Mouse (Mus musculus): ENCODE results near the gene Glcci1. TPM values are rescaled to one million over a fixed set of nuclear protein-coding genes. Genes with fewer than 3 reads are reported as not detected.

Glcci1 gene
- polyA plus RNA-seq, 1 experiment from 2014 or later, result 16.3 TPM

GRCm38 (mm10) chr6:8485414-8486175, 23.8 kb upstream of the Glcci1 start:
- H3K4me1 ChIP-seq, result peaks cover 13% of the 10 kb centered on the region
- 88% methylated on average over 16 of the region's 16 CpGs for WGBS
- H3K4me3 ChIP-seq, result no peak overlapping the region
- no peaks in the 10 kb centered on the region for H3K9me3 ChIP-seq (replicated peaks)
- H3K27me3 ChIP-seq (ENCODE audit: low read depth, poor library complexity, severe bottlenecking), result no peaks in the 10 kb centered on the region
- H3K27ac ChIP-seq, result no peak overlapping the region
- DNase-seq (ENCODE audit: low spot score), result no peak
- H3K36me3 ChIP-seq, result no peaks in the 10 kb centered on the region

GRCm38 (mm10) chr6:8486391-8487043, 22.9 kb upstream of the Glcci1 start:
- H3K27me3 ChIP-seq (ENCODE audit: low read depth, poor library complexity, severe bottlenecking), result no peaks in the 10 kb centered on the region
- peaks cover 13% of the 10 kb centered on the region for H3K4me1 ChIP-seq
- no peaks in the 10 kb centered on the region for H3K36me3 ChIP-seq
- 89% methylated on average over 17 of the region's 17 CpGs for WGBS
- H3K4me3 ChIP-seq, result no peak overlapping the region
- no peak for DNase-seq (ENCODE audit: low spot score)
- peak overlapping the region; percentile 44; the same call in 1 of the 2 replicates for H3K27ac ChIP-seq
- no peaks in the 10 kb centered on the region for H3K9me3 ChIP-seq (replicated peaks)

GRCm38 (mm10) chr6:8487044-8487853, 22.2 kb upstream of the Glcci1 start:
- no peaks in the 10 kb centered on the region for H3K9me3 ChIP-seq (replicated peaks)
- H3K4me3 ChIP-seq, result no peak overlapping the region
- WGBS, result 68% methylated on average over 20 of the region's 20 CpGs
- peak overlapping the region; percentile 44; the same call in 1 of the 2 replicates for H3K27ac ChIP-seq
- DNase-seq (ENCODE audit: low spot score), result no peak
- H3K27me3 ChIP-seq (ENCODE audit: low read depth, poor library complexity, severe bottlenecking), result no peaks in the 10 kb centered on the region
- no peaks in the 10 kb centered on the region for H3K36me3 ChIP-seq
- H3K4me1 ChIP-seq, result peaks cover 13% of the 10 kb centered on the region

- H3K9me3 ChIP-seq (replicated peaks), result no peaks in the 10 kb centered on the region
- no peaks in the 10 kb centered on the region for H3K27me3 ChIP-seq (ENCODE audit: low read depth, poor library complexity, severe bottlenecking)
- peaks cover 13% of the 10 kb centered on the region for H3K4me1 ChIP-seq
- DNase-seq (ENCODE audit: low spot score), result no peak
- H3K27ac ChIP-seq, result no peak overlapping the region
- no peaks in the 10 kb centered on the region for H3K36me3 ChIP-seq
- no peak overlapping the region for H3K4me3 ChIP-seq
- WGBS, result 63% methylated on average over 5 of the region's 5 CpGs
These were observed 21.2 kb upstream of the Glcci1 start for GRCm38 (mm10) chr6:8488249-8488648.

GRCm38 (mm10) chr6:8489266-8489665, 20.1 kb upstream of the Glcci1 start:
- Histone ChIP-seq H3K27ac (no peak overlapping the region), H3K4me3 (no peak overlapping the region), H3K9me3 (replicated peaks) (no peaks in the 10 kb centered on the region), H3K4me1 (peaks cover 13% of the 10 kb centered on the region), H3K27me3 (ENCODE audit: low read depth, poor library complexity, severe bottlenecking) (no peaks in the 10 kb centered on the region), H3K36me3 (no peaks in the 10 kb centered on the region)
- WGBS, result 82% methylated on average over 7 of the region's 7 CpGs
- no peak for DNase-seq (ENCODE audit: low spot score)

GRCm38 (mm10) chr6:8489938-8490585, 19.3 kb upstream of the Glcci1 start:
- no peak for DNase-seq (ENCODE audit: low spot score)

GRCm38 (mm10) chr6:8492248-8492647, 17.2 kb upstream of the Glcci1 start:
- Histone ChIP-seq H3K4me1 (no peaks in the 10 kb centered on the region), H3K36me3 (no peaks in the 10 kb centered on the region), H3K27me3 (ENCODE audit: low read depth, poor library complexity, severe bottlenecking) (no peaks in the 10 kb centered on the region), H3K9me3 (replicated peaks) (no peaks in the 10 kb centered on the region), H3K27ac (no peak overlapping the region), H3K4me3 (no peak overlapping the region)
- no peak for DNase-seq (ENCODE audit: low spot score)
- WGBS, result 93% methylated on average over 3 of the region's 3 CpGs

More at GRCm38 (mm10) chr6:8489938-8490585, 19.3 kb upstream of the Glcci1 start:
- 82% methylated on average over 1 of the region's 1 CpGs for WGBS
- Histone ChIP-seq H3K9me3 (replicated peaks) (no peaks in the 10 kb centered on the region), H3K36me3 (no peaks in the 10 kb centered on the region), H3K4me3 (no peak overlapping the region), H3K27me3 (ENCODE audit: low read depth, poor library complexity, severe bottlenecking) (no peaks in the 10 kb centered on the region), H3K4me1 (peaks cover 13% of the 10 kb centered on the region), H3K27ac (no peak overlapping the region)

GRCm38 (mm10) chr6:8495109-8495826, 14.1 kb upstream of the Glcci1 start:
- Histone ChIP-seq H3K27ac (no peak overlapping the region), H3K36me3 (no peaks in the 10 kb centered on the region), H3K27me3 (ENCODE audit: low read depth, poor library complexity, severe bottlenecking) (no peaks in the 10 kb centered on the region), H3K4me1 (no peaks in the 10 kb centered on the region), H3K9me3 (replicated peaks) (no peaks in the 10 kb centered on the region), H3K4me3 (no peak overlapping the region)
- DNase-seq (ENCODE audit: low spot score), result no peak
- 92% methylated on average over 5 of the region's 5 CpGs for WGBS

- Histone ChIP-seq H3K4me3 (no peak overlapping the region), H3K27me3 (ENCODE audit: low read depth, poor library complexity, severe bottlenecking) (no peaks in the 10 kb centered on the region), H3K27ac (no peak overlapping the region), H3K4me1 (no peaks in the 10 kb centered on the region), H3K9me3 (replicated peaks) (no peaks in the 10 kb centered on the region), H3K36me3 (no peaks in the 10 kb centered on the region)
- WGBS, result 81% methylated on average over 4 of the region's 4 CpGs
- DNase-seq (ENCODE audit: low spot score), result no peak
These were observed 13.6 kb upstream of the Glcci1 start for GRCm38 (mm10) chr6:8495827-8496222.

GRCm38 (mm10) chr6:8497234-8497867, 12.0 kb upstream of the Glcci1 start:
- 64% methylated on average over 6 of the region's 6 CpGs for WGBS
- H3K4me3 ChIP-seq, result no peak overlapping the region
- H3K4me1 ChIP-seq, result no peaks in the 10 kb centered on the region
- no peaks in the 10 kb centered on the region for H3K27me3 ChIP-seq (ENCODE audit: low read depth, poor library complexity, severe bottlenecking)
- no peaks in the 10 kb centered on the region for H3K36me3 ChIP-seq
- no peak overlapping the region for H3K27ac ChIP-seq
- H3K9me3 ChIP-seq (replicated peaks), result no peaks in the 10 kb centered on the region
- no peak for DNase-seq (ENCODE audit: low spot score)

- H3K4me3 ChIP-seq, result no peak overlapping the region
These were observed 11.5 kb upstream of the Glcci1 start for GRCm38 (mm10) chr6:8497868-8498257.

GRCm38 (mm10) chr6:8498961-8499360, 10.4 kb upstream of the Glcci1 start:
- H3K36me3 ChIP-seq, result no peaks in the 10 kb centered on the region
- no peaks in the 10 kb centered on the region for H3K4me1 ChIP-seq
- no peaks in the 10 kb centered on the region for H3K27me3 ChIP-seq (ENCODE audit: low read depth, poor library complexity, severe bottlenecking)
- H3K9me3 ChIP-seq (replicated peaks), result no peaks in the 10 kb centered on the region
- WGBS, result 87% methylated on average over 3 of the region's 3 CpGs
- no peak overlapping the region for H3K27ac ChIP-seq
- no peak for DNase-seq (ENCODE audit: low spot score)
- no peak overlapping the region for H3K4me3 ChIP-seq

More at GRCm38 (mm10) chr6:8497868-8498257, 11.5 kb upstream of the Glcci1 start:
- Histone ChIP-seq H3K9me3 (replicated peaks) (no peaks in the 10 kb centered on the region), H3K27ac (no peak overlapping the region), H3K27me3 (ENCODE audit: low read depth, poor library complexity, severe bottlenecking) (no peaks in the 10 kb centered on the region), H3K36me3 (no peaks in the 10 kb centered on the region), H3K4me1 (no peaks in the 10 kb centered on the region)
- WGBS, result 77% methylated on average over 6 of the region's 6 CpGs
- no peak for DNase-seq (ENCODE audit: low spot score)
